Mouse (Mus musculus) megakaryocyte, adult 5-6 weeks (primary cell): ENCODE results near the gene Cldn10. TPM values are rescaled to one million over a fixed set of nuclear protein-coding genes. Genes with fewer than 3 reads are reported as not detected.
"Not testable (repeated sequence)": the region's sequence is repeated elsewhere in the genome, so short reads cannot be mapped to it uniquely, and the experiment has no call there.

Experiments
- ATAC-seq: 2 replicates; pipeline ENCODE4 v1.8.0; 2016; ENCODE audit warnings: mild to moderate bottlenecking, inconsistent platforms; ENCODE audit not compliant: poor library complexity, severe bottlenecking
- total RNA-seq, 2 experiments: library from RNA; stranded (forward) in 1 of 2; stranded (reverse) in 1 of 2; fragments of 153-499, 151-499 nt in 1 of 2; fragments of 221-1000, 200-1000 nt in 1 of 2; gene quantifications; 2 replicates each; pipeline versions ENCODE4 v1.2.3 to v1.2.4; 2015 to 2017

Gene Cldn10
- total RNA-seq, 2 experiments from 2014 or later, result 0.29 TPM; not detected in 1

DNA sequence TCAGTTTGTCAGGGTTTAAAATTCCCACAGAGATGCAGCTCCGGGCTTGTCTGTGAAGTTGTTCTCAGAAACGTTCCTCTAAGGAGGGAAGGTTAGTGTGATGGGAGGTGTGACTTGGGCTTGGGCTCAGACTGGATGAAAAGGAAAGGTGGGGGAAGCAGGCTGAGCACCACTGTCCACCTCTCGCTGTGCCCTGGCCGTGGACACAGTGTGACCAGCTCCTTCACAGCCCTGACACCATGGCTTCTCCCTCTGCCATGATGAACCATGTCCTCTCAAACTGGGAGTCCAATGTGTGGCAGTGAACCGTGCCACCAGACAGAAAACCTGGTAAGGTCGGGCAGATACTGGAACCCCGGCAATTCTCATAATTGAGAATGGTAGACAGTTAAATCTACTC lies 6.1 kb upstream of the Cldn10 start:
- ATAC-seq, result no peak

DNA sequence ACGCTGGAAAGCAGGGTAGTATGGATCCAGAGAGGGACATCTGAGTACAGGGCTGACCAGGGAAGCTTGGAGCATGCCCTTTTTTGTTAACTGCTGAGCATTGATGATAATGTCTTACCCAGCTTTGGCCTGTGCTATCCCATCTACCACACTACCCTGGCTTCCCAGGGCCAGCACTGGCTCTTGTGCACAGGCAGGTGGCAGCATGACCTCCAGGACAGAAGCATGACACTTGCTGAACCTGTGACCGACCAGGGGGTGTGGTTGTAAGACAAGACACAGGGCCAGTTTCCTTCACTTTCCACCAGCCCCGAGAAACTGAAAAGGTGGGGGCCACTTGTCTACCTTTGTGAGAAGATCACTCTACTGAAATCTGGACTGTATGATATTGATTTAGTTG lies 5.5 kb upstream of the Cldn10 start:
- ATAC-seq, result peak; percentile 72

DNA sequence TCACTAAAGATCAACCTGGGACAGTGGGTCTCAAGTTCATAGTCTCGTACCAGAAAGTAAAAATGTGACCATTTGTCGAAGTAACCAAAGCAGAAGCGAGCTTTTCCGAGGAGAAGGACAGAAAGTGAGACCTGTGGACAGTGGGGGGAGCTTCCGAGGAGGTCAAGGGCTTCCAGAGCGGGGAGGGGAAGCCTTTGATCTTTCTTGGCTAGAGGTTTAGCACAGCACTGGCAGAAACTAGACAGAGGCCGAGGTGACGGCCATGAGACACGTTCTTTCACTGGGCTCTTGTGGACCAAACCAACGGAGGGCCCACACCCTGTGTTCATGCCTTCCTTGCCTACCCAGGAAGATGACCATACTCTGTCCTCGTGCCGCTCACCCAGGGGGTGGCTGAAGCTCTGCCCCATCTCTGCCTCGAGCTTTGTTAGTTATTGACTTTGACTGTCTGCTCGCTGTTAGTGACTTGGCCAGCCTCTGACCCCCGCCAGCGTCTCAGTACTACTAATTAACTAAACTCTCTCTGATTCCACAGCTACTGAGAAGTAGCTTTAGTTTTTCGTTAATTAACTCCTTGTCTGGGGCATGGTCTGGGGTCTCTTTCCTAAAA lies 4.3 kb upstream of the Cldn10 start:
- no peak for ATAC-seq

DNA sequence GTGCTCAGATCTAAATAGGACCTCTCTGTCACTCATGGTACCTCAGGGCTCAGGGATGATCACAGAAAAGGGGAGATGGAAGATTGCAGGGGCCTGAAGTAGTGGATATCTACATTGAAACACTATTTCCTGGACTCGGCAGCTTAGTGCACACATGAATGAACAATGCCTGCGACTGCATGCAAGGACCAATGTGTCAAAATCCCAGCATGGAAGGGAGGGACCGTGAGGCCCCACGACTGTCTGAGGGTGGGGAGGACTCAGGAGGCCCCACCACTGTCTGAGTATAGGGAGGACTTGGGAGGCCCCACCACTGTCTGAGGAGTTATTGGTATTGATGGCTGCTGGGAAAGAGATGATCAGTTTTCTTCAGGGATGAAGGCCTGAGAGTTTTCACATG lies 2.5 kb downstream of the Cldn10 start:
- no peak for ATAC-seq

DNA sequence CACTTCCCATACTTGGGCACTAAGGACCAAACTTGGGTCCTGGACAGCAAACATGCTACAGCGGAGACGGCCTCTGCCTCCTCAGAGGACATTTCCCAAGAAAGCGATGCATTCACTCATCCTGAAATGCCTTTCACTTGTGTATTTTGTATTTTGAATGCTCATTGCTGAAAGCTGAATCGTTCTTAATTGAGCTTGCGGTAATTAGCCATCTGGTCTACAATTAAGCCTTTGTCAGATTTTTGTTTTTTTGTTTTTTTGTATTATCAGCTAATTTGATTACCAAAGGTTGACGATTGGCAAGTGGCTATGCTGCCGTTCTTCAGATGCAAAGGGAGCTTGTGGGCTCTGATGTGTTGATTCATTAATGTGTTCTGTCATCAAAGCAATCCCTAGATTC lies 5.2 kb downstream of the Cldn10 start:
- no peak for ATAC-seq

DNA sequence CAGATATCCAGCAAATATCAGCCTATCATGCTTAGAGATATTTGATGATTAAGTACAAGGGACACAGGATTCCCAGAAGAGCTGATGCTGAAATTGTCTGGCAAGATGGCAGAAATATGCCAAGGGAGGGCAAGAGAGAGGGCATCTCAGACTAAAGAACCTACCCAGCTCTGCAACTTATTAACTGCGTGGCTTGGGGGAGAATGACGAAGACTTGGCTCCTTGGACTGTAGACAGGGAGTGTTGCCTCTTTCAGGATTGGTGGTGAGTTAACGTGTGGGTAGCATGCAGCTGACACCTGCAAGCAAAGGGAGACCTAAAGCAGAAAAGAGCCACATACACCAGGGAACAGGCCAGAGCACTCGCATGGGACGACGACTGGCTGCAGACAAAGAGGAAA lies 5.7 kb downstream of the Cldn10 start:
- no peak for ATAC-seq

DNA sequence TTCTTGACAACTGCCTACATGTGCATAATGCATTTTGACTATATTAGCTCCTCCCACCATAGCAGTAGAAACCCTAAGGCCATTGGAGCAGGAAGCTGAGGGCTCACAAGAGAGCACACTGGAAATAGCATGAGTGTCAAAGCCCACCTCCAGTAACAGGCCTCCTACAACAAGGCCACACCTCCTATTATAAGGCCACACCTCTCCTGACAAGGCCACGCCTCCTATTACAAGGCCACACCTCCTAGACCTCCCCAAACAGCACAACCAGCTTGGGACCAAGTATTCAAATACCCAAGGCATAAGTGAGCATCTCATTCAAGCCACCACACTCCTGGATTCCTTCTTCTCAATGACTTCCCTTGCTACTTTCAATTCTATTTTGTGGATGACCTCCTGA lies 6.5 kb downstream of the Cldn10 start:
- ATAC-seq, result no peak

DNA sequence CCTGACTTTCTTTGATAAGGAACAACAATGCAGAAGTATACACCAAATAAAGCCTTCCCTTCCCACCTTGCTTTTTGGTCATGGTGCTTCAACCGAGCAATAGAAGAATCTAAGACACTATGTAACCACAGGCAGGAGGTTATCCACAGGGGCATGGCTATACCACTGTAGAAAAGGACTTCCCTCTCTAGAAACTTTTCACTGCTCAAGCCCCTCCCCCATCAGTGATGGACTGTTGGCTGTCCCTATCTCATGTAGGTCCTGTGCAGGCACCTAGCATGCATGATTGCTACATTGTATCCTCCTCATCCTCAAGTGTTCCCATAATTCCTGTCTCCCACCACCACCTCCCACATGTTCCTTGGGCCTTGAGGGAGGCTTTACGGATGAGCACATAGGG lies 7.2 kb downstream of the Cldn10 start:
- ATAC-seq, result no peak

DNA sequence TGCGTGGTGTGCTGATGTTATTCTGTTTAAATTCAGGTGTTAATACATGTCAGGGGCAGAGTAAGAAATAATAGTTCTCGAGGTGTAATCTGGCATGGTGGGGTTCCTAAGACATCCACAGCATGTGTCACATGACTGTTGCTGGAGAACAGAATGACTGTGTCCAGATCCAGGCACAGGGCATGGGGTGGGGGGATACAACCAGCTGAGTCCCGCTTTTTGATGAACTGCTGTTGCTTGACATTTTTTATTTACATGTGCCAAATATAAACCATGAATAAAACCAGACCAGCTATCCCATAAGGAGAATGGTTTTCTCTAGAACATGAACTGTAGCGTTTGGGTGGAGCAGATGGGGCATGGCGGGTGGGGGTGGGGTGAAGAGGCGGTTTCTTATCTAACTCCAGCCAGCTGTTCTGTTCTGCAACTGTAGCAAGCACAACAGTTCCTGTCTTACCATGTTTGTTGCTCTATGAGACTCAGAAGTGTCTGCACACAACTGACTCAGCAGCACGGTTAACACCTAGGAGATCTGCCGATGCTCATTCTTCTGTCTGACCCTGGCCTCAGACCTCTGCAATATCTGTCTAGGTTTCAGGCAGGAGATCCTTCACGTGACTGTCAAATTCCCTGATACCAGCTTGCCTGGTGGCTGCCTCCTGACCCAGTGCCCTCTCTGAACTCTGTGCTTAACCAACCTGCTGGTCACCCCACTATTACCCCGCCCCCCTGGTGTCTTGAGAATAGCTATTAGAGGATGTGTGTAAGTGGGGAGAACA lies 8.4 kb downstream of the Cldn10 start:
- ATAC-seq, result peak; percentile 70

DNA sequence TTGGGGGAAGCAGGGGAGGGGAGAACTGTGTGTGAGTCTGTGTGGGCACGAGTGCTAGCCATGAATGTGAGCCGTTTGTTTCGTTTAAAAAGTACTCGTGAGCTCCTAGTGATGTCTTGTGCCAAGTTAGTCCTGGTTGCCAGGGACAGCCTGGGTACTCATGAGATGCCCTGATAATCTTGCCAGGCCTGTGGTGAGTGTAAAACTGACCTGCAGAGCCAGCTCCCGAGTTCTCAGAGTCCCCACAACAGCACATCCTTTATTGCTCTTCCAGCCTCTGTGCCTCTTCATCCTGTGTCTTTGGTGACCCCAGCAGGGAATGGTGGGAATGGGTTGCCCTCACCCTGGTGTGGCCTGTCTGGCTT lies 9.0 kb downstream of the Cldn10 start:
- ATAC-seq, result no peak

DNA sequence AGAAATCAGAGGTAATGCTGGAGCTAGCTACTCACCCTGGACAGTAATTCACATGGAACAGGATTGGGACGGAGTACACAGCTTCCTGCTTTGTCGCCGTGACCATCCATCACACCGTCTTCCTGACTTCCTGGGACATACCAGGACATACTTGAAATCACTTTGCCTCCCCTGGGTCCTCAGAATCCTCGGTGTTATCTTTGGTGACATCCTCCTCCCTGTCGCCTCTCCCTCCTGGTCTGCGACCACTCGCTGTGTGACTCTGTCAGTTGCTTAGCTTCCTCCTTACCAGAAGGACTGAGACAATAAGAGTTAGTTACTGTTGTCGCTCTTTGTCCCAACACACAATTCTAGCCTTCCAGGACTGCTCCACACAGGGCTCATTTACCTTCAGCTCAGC lies 9.6 kb downstream of the Cldn10 start:
- ATAC-seq, result no peak

DNA sequence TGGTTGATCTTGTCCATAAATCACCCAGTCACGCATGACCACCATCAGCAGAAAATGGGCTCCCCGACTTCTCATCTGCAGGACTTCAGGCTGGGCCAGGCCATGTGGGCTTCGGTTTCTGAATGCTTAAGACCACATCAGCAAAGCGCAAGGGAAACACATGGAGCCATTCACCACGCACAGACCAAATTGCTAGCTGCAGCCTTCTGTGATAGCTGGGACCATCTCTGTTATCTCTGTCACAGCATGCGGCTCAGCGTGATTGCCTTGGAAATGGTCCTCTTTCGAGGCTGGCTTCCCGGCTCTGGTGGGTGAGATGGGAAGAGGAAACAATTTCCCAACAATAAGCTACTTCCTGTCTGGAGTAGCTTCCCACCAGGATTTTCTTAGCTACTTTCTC lies 12.2 kb downstream of the Cldn10 start:
- ATAC-seq, result no peak

DNA sequence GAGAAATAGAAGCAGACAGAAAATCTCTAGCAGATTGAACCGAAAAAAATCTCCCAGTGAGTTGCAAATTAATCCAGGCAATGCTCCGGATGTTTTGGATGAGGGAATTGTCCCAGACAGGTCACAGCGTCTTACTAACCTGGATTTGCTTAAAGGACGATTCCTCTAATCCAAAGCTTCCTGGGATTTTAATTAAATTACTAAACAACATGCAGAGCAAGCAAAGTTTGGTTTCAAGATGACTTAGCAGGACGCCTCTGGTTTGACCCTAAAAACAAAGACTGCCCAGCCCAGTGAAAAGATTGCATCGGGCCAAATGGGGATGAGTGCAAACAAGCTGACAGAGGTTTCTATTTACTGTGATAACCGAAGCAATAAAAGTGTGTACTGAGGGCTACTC lies 16.2 kb downstream of the Cldn10 start:
- ATAC-seq, result no peak

DNA sequence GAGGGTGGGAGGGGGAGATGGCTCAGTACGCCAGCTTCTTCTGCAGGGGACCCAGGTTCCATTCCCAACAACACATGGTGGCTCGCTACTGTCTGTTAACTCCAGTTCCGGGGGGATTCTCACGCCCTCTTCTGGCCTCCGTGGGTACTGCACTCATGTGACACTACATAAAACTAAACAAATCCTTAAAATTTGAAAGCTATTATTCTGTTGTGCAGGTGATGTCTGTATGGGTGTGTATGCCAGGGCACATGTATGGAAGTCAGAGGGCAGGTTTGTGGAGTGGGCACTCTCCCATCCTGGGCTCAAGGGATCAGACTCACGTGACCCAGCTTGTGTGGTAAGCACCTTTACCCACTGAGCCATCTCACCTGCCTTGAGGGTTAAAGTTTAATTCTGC lies 16.6 kb downstream of the Cldn10 start:
- ATAC-seq, result 0 out of 2 replicates have a peak, but pooled peaks have one; percentile 21

DNA sequence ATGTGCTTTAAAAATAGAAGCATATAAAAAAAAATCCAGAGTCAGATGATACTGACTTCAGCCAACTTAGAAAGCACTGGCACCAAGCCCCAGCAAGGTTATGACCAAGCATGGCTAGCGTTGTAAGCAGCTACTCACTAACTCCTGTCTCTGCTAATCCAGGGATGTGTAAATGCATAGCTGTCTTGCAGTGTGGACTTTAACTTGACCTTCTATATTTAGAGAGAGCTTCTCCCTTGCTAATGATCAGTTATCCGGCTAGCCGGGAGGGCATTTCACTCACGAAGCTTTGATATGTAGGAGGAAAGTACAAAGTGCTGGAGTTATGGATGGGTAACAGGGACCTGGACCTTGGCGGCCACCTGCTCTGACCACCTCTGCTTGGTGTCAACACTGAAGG lies 19.9 kb downstream of the Cldn10 start:
- ATAC-seq, result no peak

DNA sequence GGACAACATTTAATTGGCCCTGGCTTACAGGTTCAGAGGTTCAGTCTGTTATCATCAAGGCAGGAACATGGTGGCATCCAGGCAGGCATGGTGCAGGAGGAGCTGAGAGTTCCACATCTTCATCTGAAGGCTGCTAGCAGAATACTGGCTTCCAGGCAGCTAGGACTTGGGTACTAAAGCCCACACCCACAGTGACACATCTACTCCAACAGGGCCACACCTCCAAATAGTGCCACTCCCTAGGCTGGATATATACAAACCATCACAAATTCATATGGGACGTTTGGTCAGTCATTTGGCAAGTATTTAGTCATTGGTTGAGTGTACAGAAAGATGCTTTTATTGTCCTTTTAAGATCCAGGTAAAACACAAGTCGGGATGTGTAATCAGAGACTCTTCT lies 20.5 kb downstream of the Cldn10 start:
- ATAC-seq, result not testable (repeated sequence)

DNA sequence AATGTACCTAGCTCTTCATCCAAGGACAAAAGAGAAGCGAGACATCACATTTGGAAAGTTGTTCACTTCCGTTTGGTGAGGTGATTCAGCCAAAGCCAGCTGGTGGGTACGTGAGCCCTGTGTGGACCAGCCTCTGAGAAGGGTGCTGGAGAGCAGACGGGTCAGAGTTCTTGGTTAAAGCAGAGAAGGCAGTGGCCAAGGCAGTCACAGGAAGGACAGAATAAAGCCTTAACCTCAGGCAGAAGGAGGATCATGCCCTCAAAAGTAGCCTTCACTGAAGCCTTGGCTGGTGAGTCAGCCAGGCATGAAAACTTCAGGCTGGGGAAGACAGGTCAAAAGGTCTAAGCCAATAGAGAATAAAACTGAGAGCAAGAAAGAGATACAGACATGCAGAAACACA lies 22.0 kb downstream of the Cldn10 start:
- ATAC-seq, result no peak

DNA sequence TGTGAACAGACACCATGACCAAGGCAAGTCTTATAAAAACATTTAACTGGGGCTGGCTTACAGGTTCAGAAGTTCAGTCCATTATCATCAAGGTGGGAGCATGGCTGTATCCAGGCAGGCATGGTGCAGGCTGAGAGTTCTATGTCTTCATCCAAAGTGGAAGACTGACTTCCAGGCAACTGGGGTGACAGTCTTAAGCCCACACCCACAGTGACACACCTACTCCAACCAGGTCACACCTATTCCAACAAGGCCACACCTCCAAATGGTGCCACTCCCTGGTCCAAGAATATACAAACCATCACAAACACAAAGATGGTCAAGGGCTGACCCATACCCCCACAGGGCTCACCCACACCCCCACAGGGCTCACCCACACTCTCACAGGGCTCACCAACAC lies 23.5 kb downstream of the Cldn10 start:
- not testable (repeated sequence) for ATAC-seq

DNA sequence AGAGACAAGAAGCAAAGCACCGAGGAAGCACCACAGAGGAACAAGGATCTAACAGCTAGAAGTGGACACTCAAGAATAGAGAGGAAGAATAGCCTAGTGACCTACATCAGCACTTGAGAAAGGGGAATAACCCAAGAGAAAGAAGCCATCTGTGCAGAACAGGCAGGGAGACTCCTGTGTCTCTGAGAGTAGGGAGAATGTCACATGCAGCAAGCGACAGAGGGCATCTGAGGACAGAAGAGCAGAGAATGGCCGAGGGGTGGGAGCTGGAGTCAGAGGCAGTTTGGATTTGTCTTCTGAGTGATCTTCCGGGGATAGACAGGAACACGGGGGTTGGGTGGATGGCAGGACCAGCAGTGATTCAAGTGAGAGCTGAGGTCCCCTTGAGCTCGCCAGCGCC lies 25.4 kb downstream of the Cldn10 start:
- ATAC-seq, result no peak

DNA sequence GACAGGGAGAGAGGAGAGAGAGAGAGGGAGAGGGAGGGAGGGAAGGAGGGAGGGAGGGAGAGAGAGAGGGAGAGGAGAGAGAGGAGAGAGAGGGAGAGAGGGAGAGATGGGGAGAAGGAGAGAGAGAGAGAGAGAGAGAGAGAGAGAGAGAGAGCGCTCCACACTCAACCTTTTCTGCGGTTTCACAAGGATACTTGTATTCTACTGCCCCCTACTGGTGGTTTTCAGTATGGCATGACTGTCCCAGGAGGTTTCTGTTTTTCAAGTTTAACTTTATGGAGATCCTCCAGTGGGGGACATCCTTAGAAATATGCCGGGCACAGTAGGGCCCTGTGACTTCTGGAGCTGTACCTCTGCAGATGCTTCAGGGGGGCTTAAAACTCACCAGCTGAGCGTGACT lies 28.8 kb downstream of the Cldn10 start:
- ATAC-seq, result peak; percentile 60

DNA sequence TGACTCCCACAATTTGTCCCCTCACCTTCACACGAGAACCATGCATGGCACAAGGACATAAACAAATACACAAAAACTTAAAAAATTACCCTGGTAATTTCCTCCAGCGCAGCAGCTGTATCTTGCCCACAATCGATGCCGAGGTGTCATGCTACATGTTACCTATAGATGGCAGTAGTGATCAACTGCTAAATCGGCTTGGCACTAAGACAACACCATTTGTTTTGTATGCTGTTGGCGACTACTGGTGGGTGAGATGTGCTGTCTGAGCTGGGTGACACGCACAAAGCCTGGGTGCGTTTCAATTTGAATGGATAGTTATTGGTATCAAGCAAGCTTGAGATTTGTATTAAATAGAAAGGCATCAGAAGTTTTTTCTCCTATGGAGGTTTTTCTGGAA lies 32.4 kb downstream of the Cldn10 start:
- ATAC-seq, result peak; percentile 91

DNA sequence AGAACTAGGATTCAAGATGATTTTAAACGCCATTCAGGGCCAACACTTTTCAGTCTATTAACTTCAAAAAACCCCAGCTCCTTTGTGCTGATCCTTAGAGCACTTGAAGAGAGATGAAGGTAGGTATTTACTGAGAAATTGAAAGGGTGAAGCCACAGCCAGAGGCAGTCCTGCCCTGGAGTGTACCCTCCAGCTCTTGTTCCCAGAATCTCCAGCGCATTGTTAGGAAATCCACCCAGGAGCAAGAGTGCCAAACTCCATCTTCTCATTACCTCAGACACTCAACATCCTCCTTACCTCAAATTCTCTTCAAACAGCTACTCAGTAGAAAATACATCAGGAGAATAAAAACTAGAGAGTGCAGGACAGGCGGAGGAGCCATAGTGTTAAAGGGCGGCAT lies 35.1 kb downstream of the Cldn10 start:
- no peak for ATAC-seq

DNA sequence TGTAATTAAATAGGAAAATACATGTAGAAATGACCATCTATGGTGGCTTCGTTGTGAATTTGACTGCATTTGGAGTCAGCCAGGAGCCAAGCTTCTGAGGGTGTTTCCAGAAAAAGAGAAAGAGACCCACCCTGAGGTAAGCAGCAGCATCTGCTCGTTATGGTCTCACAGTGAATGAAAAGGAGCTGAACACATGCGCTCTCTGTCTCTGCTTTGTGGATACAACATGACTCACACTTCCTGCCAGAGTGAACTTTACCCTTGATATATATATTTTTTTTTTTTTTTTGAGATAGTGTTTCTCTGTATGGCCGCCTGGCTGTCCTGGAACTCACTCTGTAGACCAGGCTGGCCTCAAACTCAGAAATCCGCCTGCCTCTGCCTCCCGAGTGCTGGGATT lies 35.6 kb downstream of the Cldn10 start:
- ATAC-seq, result no peak
